Mouse (Mus musculus) bone marrow macrophage, adult 2 months (primary cell): ENCODE data around the gene Gm10638. TPM values are rescaled to one million over a fixed set of nuclear protein-coding genes. Genes with fewer than 3 reads are reported as not detected.

ENCODE experiments used
- H3K27ac ChIP-seq: 2 replicates; pipeline ENCODE4 v1.5.1; 2012; ENCODE audit warnings: low read depth, low read length; ENCODE audit not compliant: insufficient read depth
- H3K4me1 ChIP-seq: 2 replicates; pipeline ENCODE4 v1.6.1; 2012; ENCODE audit warnings: low read length; ENCODE audit not compliant: control insufficient read depth, insufficient read depth
- H3K4me3 ChIP-seq: 2 replicates; pipeline ENCODE4 v1.5.1; 2012; ENCODE audit warnings: mild to moderate bottlenecking, low read length, moderate library complexity; ENCODE audit not compliant: insufficient read depth
- CTCF ChIP-seq: IDR thresholded peaks from 2 replicates; pipeline ENCODE4 v1.5.1; 2012; ENCODE audit warnings: low read depth, mild to moderate bottlenecking, low read length, moderate library complexity
- POLR2A ChIP-seq: IDR thresholded peaks from 2 replicates; pipeline ENCODE4 v1.6.1; 2012; ENCODE audit warnings: mild to moderate bottlenecking, low read depth, low read length, borderline replicate concordance
- polyA plus RNA-seq: library from polyadenylated mRNA; stranded (reverse); fragments of >200 nt; gene quantifications from 2 replicates; pipeline ENCODE4 v1.2.4, GENCODE M21; 2012; ENCODE audit not compliant: missing spikeins, insufficient read depth, insufficient read length

Gene Gm10638
- polyA plus RNA-seq, 1 experiment, result not detected

DNA sequence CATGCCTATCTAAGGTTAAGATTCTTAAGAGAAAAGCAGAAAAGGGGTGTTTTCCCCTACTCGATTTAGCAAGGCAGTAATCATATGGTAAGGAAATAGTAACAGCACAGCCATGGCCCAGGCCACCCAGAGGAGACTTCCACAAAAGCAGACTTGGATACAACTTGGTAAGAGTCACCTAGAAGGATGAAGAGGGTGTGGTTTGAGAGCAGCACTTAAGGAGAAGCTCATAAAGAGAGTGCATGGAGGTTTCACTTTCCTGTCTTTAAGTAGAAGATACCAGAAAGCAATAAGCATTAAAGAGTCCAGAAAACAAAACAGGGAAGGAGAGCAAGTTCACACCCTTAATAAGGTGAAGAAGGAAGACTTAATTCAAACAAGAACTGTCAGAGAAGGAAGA, 10.5 kb upstream of the Gm10638 start:
- Histone ChIP-seq H3K4me3 (no peak overlapping the region), H3K4me1 (peaks cover 33% of the 10 kb centered on the region), H3K27ac (no peak overlapping the region)
- no peak for TF ChIP-seq CTCF
- TF ChIP-seq POLR2A, result no peak

DNA sequence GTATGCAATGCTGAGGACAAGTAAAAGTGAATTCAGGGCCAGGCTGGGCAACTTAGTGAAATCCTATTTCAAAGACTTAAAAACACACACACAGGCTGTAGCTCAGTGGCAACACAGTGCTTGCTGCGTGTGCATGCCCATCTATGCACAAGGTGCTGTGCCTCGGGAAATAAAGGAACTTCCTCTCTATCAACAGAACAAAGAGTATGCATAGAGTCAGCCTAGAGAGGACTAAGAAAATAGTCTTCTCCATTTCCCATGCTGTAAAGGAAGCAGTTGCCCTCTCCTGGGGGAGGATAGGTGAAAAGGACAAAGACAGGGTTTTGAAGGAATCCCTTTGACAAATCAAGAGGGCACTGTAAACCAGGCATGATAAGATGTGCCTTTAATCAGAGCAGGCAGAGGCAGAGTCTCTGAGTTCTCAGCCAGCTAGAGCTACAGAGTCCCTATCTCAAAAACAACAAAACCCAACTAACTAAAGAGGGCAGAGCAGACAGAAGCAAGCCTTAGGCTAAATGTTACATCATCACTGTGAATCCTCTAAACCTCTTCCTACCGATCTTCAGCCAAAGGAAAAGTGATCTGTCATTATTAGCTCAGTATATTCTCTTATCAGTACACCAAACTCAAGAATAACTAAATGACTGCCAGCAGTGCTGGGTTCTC, 9.9 kb upstream of the Gm10638 start:
- H3K4me1 ChIP-seq, result peaks cover 28% of the 10 kb centered on the region
- TF ChIP-seq POLR2A (no peak), CTCF (no peak)
- H3K27ac ChIP-seq, result no peak overlapping the region
- H3K4me3 ChIP-seq, result no peak overlapping the region

DNA sequence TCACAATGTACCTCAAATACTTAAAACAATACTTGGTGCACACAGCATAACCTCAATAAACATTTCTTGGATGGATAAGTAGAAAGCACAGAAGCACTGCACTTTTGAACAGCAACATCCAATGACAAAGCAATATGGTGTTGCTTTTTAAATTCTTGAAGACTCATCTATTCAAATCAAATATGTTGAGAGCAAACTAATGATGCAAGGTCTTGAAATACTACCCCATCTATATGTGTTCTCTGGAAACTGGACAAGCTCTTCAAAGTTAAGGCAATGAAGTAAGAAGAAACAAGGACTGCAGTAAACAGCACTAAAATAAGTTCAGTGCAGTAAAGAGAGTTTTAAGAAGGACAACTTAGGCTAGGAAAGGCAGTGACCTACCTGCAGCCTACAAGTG, 4.6 kb upstream of the Gm10638 start:
- H3K27ac ChIP-seq, result no peak overlapping the region
- TF ChIP-seq CTCF (no peak), POLR2A (no peak)
- peaks cover 17% of the 10 kb centered on the region for H3K4me1 ChIP-seq
- H3K4me3 ChIP-seq, result no peak overlapping the region

DNA sequence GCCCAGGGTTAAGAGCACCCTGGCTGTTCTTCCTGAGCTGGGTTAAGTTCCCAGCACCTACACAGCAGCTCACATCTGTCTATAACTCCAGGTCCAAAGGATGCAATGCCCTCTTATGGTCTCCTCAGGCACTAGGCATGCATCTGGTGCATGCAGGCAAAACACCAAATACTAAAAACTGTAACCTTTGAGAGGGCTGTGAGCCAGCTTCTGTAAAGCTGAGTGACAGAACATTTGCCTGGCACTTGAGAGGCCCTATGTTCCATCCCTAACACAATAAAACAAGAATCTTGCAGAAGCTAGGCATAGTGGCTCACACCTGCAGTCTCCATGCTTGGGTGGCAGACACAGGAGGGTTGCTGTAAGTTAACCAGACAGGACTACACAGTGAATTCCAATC, 3.9 kb upstream of the Gm10638 start:
- Histone ChIP-seq H3K27ac (no peak overlapping the region), H3K4me1 (peaks cover 17% of the 10 kb centered on the region), H3K4me3 (no peak overlapping the region)
- TF ChIP-seq CTCF (no peak), POLR2A (no peak)

DNA sequence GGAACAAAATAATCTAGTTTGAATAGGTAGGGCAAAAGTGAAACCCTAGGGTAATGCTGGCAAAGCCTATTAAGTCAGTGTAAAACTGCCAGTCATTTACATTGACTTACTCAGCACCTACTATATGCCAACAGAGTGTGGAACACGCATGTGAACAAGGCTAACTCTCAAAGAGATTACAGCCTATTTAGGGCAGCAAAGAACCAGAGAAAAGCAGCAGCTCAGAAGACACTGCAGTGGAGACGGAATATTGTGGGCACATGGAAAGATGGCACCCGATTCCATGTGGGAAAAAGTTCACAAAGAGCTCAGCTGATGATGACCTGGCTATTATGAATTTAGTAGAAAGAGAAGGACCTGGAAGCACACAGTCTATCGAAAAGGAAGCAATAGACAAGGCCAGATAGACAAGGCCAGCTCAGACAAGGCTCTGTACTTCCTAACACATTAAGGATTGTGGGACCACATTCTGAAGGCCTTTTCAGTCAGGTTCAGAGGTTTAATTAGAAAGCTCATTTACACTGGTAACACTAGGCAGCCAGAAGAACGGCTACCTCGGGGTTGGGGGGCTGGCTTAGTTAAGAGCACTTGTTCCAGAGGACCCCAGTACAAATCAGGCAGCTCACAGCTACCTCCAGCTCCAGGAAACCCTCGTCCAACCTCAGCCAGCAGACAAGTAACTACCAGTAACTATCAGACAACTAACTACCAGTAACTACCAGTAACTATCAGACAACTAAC, 2.7 kb upstream of the Gm10638 start:
- TF ChIP-seq CTCF, result no peak
- TF ChIP-seq POLR2A, result no peak
- Histone ChIP-seq H3K4me3 (no peak overlapping the region), H3K27ac (no peak overlapping the region), H3K4me1 (peaks cover 17% of the 10 kb centered on the region)

DNA sequence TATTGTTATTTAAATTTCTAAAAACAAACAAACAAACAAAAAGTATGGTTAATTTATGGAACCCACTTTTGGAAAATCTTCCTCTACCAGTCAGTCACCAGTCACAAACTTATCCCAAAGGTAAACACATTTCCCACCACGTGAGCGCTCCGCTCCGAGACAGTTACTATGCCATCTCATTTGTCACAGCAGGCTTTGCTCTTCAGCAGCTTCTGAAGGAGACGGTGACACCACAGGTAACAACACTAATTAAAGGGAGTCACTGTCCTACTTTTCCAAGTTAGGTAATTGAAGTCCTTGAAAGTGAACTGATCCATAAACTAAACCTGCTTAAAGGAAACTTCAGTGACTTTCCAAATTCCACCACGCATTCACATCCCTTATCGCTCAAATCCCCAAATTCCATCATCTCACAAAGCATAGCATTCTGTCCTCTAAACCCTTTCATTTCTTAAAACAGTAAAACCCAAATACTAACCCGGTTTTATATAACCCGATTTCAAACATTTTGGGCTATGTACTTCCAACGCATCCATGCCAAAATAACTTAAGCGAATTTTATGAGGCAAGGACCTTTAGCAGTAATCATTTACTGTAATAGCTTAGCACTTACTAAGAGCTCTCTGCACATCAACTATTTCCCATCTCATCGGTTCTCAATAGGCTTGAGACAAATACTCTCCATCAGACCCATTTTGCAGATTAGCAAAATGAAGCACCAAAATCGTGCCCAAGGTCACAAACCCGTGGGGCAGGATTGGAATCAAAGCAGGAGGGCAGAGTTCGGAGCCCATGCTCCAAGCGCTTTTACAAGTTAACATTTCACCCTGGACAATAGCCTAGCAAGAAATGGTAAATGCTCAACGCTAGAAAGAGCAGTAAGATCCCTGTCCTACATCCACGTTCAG, 932 bp upstream of the Gm10638 start:
- TF ChIP-seq POLR2A, result no peak
- no peak for TF ChIP-seq CTCF
- Histone ChIP-seq H3K4me3 (peak overlapping the region; percentile 79), H3K27ac (0 out of 2 replicates have a peak overlapping the region, but pooled peaks have one; percentile 65), H3K4me1 (peaks cover 17% of the 10 kb centered on the region)

DNA sequence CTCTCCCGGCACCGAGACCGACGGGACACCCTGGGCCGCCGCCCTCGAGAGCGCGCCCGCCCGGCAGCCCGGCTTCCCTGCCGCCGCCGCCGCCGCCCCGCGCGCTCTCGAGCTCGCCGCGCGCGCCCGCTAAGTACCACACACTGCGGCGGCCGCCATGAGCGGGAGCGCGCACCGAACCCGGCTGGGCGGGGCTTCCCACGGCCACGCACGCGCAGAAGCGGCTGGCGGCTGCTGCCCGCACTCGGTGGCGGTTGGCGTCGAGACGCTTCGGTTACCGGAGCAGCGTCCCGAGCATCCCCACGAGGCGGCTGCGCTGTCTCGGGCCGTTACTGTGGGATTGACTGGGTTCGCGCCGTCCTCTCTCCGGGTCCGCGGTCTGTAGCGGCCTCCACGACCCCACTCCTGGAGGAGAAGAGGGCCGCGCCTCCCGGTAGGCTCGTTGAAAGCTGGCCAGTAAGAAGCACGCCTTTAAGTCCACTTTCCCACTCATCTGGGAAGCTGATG, 489 bp downstream of the Gm10638 start:
- TF ChIP-seq POLR2A, result no peak
- peak overlapping the region; percentile 79 for H3K4me3 ChIP-seq
- peak overlapping the region; percentile 65 for H3K27ac ChIP-seq
- H3K4me1 ChIP-seq, result peaks cover 17% of the 10 kb centered on the region

DNA sequence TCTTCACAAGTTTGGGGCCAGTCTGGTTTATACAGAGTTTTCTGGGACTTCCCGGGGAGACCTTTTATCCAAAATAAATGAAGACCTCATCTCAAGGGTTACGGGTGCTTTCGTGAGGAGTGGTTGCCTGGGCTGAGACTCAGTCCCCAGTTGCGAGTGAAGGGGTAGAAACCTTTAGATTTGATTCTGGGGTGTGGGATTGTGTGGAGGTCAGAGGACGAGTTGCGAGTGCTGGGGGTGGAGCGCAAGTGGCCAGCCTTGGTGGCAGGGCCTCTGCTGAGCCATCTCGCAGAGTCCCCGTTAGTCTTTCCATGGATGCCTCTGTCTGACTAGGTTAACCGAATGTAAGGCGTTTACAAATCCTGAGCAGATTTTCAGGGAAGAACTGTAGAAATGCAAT, 1.0 kb downstream of the Gm10638 start:
- Histone ChIP-seq H3K4me1 (peaks cover 16% of the 10 kb centered on the region), H3K27ac (peak overlapping the region; percentile 53), H3K4me3 (peak overlapping the region; percentile 79)
- TF ChIP-seq POLR2A (no peak), CTCF (no peak)

DNA sequence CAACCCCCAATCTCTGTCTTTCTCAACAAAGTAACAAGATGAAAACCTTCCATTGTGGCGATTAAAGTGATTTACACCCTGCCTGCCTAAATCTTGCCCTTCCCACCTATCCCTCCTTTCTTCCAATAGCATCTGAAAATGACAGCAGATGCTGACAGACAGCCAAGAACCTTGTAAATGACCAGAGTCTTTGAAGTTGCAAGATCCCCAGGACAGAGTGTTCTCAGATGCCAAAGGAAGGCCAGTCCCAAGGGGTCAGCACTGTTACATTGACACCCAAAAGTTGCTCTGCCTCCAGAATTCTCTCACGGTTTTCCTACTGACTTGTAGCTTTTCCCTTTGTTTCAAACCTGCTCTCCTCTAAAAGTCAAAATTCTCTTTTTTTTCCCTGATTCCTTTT, 4.3 kb downstream of the Gm10638 start:
- TF ChIP-seq CTCF (no peak), POLR2A (no peak)
- Histone ChIP-seq H3K27ac (no peak overlapping the region), H3K4me1 (peaks cover 5% of the 10 kb centered on the region; the same call in 1 of the 2 replicates), H3K4me3 (no peak overlapping the region)
